Mouse (Mus musculus): Measurements from ENCODE around the gene Preb. TPM values are rescaled to one million over a fixed set of nuclear protein-coding genes. Genes with fewer than 3 reads are reported as not detected.

The Preb gene
- polyA plus RNA-seq (2015; fragmentation: Nextera tagmentation; extraction: Ambion mirVana): 104 and 109 TPM in 2 replicates

GRCm38 (mm10) chr5:30959966-30960501 lies at the start of gene Preb:
Gene Preb, minus strand, starts transcription at chr5:30960361.

DNA sequence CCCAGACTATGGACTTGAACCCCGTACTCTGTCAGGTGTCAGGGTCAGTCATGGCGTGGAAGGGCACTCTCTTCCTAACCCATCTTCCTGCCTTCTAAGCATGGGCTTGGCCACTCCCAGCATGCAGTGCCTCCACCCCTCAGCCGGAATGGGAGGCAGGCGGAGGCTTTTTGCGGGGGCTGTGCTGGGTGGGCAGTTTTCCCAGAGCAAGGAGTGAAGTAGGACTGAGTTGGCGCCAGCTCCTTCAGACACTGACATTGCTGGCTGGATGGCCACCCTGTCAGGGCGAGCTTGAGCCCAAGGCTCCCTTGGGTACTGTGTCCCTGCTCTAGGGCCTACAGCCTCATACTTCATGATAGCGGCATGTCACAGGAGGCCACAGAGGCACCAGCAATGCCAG lies 8.3 kb upstream of the Preb start, which contains the start of gene Tcf23:
Tcf23 (plus strand) TSS at position 247 of the 400 bp plus-strand sequence.

DNA sequence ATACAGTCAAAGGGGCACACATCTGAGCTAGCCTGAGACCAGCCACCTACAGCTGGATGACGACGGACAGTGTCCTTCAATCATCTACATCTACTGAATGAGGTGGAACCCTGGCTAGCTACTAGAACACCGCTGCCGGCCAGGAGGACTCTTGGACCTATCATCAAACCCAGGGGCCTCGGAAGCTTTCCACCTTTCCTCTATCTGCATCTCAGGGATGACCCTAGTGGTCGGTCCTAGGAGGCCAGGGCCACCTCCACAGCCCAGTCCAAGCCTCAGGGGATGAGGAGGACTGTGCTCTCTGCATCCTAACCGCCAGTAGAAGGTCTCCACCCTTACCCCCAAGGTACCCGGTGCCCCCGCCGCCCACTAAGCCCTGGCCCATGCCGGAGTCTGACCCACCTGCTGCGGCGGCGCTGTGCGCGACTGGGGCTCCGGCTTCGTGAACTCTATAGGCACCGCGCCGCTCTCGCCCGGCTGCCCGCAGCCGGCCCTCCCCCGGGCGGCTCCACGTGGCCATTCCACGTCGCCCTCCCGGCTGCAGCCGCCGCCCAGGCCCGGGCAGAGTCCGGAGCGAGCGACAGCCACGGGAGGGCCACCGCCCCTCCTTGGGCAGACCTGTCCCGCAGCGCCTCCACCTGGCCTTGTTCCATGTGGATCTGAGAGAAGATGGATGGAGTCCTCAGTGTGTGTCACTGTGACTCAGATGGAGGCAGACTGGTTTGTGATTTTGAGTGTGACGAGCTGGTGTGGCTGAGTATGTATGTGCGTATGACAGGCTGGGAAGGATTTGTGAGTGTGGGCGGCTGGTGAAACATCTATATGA lies 15.0 kb downstream of the Preb start, which contains the start of gene Cgref1:
Cgref1 (minus strand) TSS at position 636 of the 826 bp plus-strand sequence.

GRCm38 (mm10) chr5:30921256-30922033 lies 38.7 kb downstream of the Preb start, which contains the start of gene Khk:
Gene Khk, plus strand, starts transcription at chr5:30921431.

GRCm38 (mm10) chr5:30913060-30913841 lies 46.9 kb downstream of the Preb start, which contains the start of gene Emilin1:
Gene Emilin1, plus strand, starts transcription at chr5:30913402.

GRCm38 (mm10) chr5:30907413-30908059 lies 52.6 kb downstream of the Preb start, which contains the start of gene Ost4:
Gene Ost4, minus strand, starts transcription at chr5:30907788.

Other genes starting within 250 kb of the Preb start
- gene Dpysl5, start 248.8 kb downstream of the Preb start, polyA plus RNA-seq (2015; fragmentation: Nextera tagmentation; extraction: Ambion mirVana): 85.5 and 121 TPM in 2 replicates
- 152 and 166 TPM in 2 replicates for gene Mapre3, start 145.7 kb downstream of the Preb start, polyA plus RNA-seq (2015; fragmentation: Nextera tagmentation; extraction: Ambion mirVana)
- gene Tmem214, start 92.3 kb downstream of the Preb start, polyA plus RNA-seq (2015; fragmentation: Nextera tagmentation; extraction: Ambion mirVana): 60.2 and 65.9 TPM in 2 replicates
- gene Agbl5, start 71.7 kb downstream of the Preb start, polyA plus RNA-seq (2015; fragmentation: Nextera tagmentation; extraction: Ambion mirVana): 14.1 and 18.0 TPM in 2 replicates
- 250 and 253 TPM in 2 replicates for gene Ost4, start 52.6 kb downstream of the Preb start, polyA plus RNA-seq (2015; fragmentation: Nextera tagmentation; extraction: Ambion mirVana)
- gene Emilin1, start 47.0 kb downstream of the Preb start, polyA plus RNA-seq (2015; fragmentation: Nextera tagmentation; extraction: Ambion mirVana): 14.0 and 15.6 TPM in 2 replicates
- 18.3 and 18.8 TPM in 2 replicates for gene Khk, start 38.9 kb downstream of the Preb start, polyA plus RNA-seq (2015; fragmentation: Nextera tagmentation; extraction: Ambion mirVana)
- 92.9 and 96.7 TPM in 2 replicates for gene Cgref1, start 14.8 kb downstream of the Preb start, polyA plus RNA-seq (2015; fragmentation: Nextera tagmentation; extraction: Ambion mirVana)
- 0.05 and 0.10 TPM in 2 replicates for gene Tcf23, start 8.3 kb upstream of the Preb start, polyA plus RNA-seq (2015; fragmentation: Nextera tagmentation; extraction: Ambion mirVana)
- 231 and 250 TPM in 2 replicates for gene Atraid, start 88.0 kb upstream of the Preb start, polyA plus RNA-seq (2015; fragmentation: Nextera tagmentation; extraction: Ambion mirVana)
- gene Slc5a6, start 88.6 kb upstream of the Preb start, polyA plus RNA-seq (2015; fragmentation: Nextera tagmentation; extraction: Ambion mirVana): 18.0 and 20.8 TPM in 2 replicates
- 6.8 and 8.6 TPM in 2 replicates for gene Cad, start 94.4 kb upstream of the Preb start, polyA plus RNA-seq (2015; fragmentation: Nextera tagmentation; extraction: Ambion mirVana)
- not detected in 2 replicates for gene Dnajc5g, start 145.9 kb upstream of the Preb start, polyA plus RNA-seq (2015; fragmentation: Nextera tagmentation; extraction: Ambion mirVana)
- 55.6 and 64.5 TPM in 2 replicates for gene Slc30a3, start 147.9 kb upstream of the Preb start, polyA plus RNA-seq (2015; fragmentation: Nextera tagmentation; extraction: Ambion mirVana)
- gene Trim54, start 156.4 kb upstream of the Preb start, polyA plus RNA-seq (2015; fragmentation: Nextera tagmentation; extraction: Ambion mirVana): 0.15 and 0.41 TPM in 2 replicates
- gene Ucn, start 178.5 kb upstream of the Preb start, polyA plus RNA-seq (2015; fragmentation: Nextera tagmentation; extraction: Ambion mirVana): 3.7 and 4.7 TPM in 2 replicates
- 53.5 and 60.8 TPM in 2 replicates for gene Mpv17, start 193.9 kb upstream of the Preb start, polyA plus RNA-seq (2015; fragmentation: Nextera tagmentation; extraction: Ambion mirVana)
- gene Gm29609, start 219.6 kb upstream of the Preb start, polyA plus RNA-seq (2015; fragmentation: Nextera tagmentation; extraction: Ambion mirVana): 1.1 and 2.2 TPM in 2 replicates
- gene Gtf3c2, start 219.8 kb upstream of the Preb start, polyA plus RNA-seq (2015; fragmentation: Nextera tagmentation; extraction: Ambion mirVana): 34.0 and 42.3 TPM in 2 replicates
- 101 and 105 TPM in 2 replicates for gene Snx17, start 232.9 kb upstream of the Preb start, polyA plus RNA-seq (2015; fragmentation: Nextera tagmentation; extraction: Ambion mirVana)
- 74.3 and 83.1 TPM in 2 replicates for gene Eif2b4, start 233.1 kb upstream of the Preb start, polyA plus RNA-seq (2015; fragmentation: Nextera tagmentation; extraction: Ambion mirVana)
- gene Zfp513, start 241.9 kb upstream of the Preb start, polyA plus RNA-seq (2015; fragmentation: Nextera tagmentation; extraction: Ambion mirVana): 15.1 and 15.4 TPM in 2 replicates